Mouse (Mus musculus) embryonic facial prominence, embryonic 11.5 days (tissue): ENCODE data around the gene Gm10188. TPM values are rescaled to one million over a fixed set of nuclear protein-coding genes. Genes with fewer than 3 reads are reported as not detected.
A peak's percentile ranks its signal among the peaks of the same experiment; 100 is the strongest.

Experiments used
- microRNA counts: library from miRNA; unstranded; fragments of <30 nt; microRNA quantifications from one replicate; lab custom pipeline; 2016
- microRNA-seq: library from miRNA; unstranded; fragments of <30 nt; microRNA quantifications from one replicate; pipeline ENCODE4, GENCODE M21; 2016; ENCODE audit warnings: borderline number of aligned reads
- polyA plus RNA-seq: library from polyadenylated mRNA; unstranded; fragments of >200 nt; fragmentation: Nextera tagmentation; extraction: Ambion mirVana; gene quantifications from 2 replicates; pipeline ENCODE4 v1.2.1, GENCODE M21; 2014

Gene Gm10188
- polyA plus RNA-seq, 1 experiment from 2014 or later = not detected

MicroRNA genes within 50 kb of the gene (microRNA counts, 519-probe panel; counts per million panel counts)
- microRNA mmu-miR-135b (lab: Ali Mortazavi, UCI) = 2,899 counts per million, percentile 37 among the panel's probes with 10 or more counts

Small RNAs within 50 kb of the gene (microRNA-seq; reads per million reads assigned to microRNA genes)
- gene Mir135b = 2,265 reads per million, percentile 79 among the genes with 10 or more reads in this experiment

Other genes starting within 250 kb of the Gm10188 start
- gene Elk4, start 222.2 kb downstream of the Gm10188 start, polyA plus RNA-seq = 18.0 and 19.8 TPM in 2 replicates
- 8.1 and 9.0 TPM in 2 replicates for gene Mfsd4a, start 161.7 kb downstream of the Gm10188 start, polyA plus RNA-seq
- gene Cdk18, start 90.1 kb downstream of the Gm10188 start, polyA plus RNA-seq = 1.6 and 2.3 TPM in 2 replicates
- gene Lemd1, start 38.3 kb downstream of the Gm10188 start, polyA plus RNA-seq = 1.1 and 3.4 TPM in 2 replicates
- 0.65 and 0.99 TPM in 2 replicates for gene AC124108.1, start 38.3 kb downstream of the Gm10188 start, polyA plus RNA-seq
- 0.66 and 0.68 TPM in 2 replicates for gene Klhdc8a, start 68.9 kb upstream of the Gm10188 start, polyA plus RNA-seq
- gene Nuak2, start 86.4 kb upstream of the Gm10188 start, polyA plus RNA-seq = 9.1 and 10.8 TPM in 2 replicates
- gene Tmcc2, start 161.5 kb upstream of the Gm10188 start, polyA plus RNA-seq = 6.8 and 8.0 TPM in 2 replicates
- gene Dstyk, start 187.8 kb upstream of the Gm10188 start, polyA plus RNA-seq = 11.9 and 13.7 TPM in 2 replicates
- gene Rbbp5, start 247.6 kb upstream of the Gm10188 start, polyA plus RNA-seq = 59.7 and 64.1 TPM in 2 replicates